Mouse (Mus musculus): ENCODE measurements around the gene Ttll10. TPM values are rescaled to one million over a fixed set of nuclear protein-coding genes. Genes with fewer than 3 reads are reported as not detected.

Ttll10 gene
- polyA plus RNA-seq, 1 experiment = 3.5 TPM

- DNase-seq = no peak
- H3K4me1 ChIP-seq (replicated peaks; ENCODE audit: control insufficient read depth, insufficient read depth, low read length) = no peaks in the 10 kb centered on the region
- H3K4me3 ChIP-seq (ENCODE audit: control insufficient read depth, insufficient read depth, low read length) = no peak overlapping the region
- WGBS = 27% methylated on average over 3 of the region's 3 CpGs
- H3K27ac ChIP-seq (ENCODE audit: control insufficient read depth, insufficient read depth, low read length) = no peak overlapping the region
- H3K36me3 ChIP-seq (ENCODE audit: control insufficient read depth, insufficient read depth, low read length) = peaks cover 85% of the 10 kb centered on the region
- TF ChIP-seq CTCF (IDR thresholded peaks at IDR 0.05; ENCODE audit: borderline replicate concordance, control insufficient read depth, extremely low read depth, insufficient read depth, low read length, poor library complexity) = no peak
- no peak for TF ChIP-seq POLR2A (IDR thresholded peaks at IDR 0.05; ENCODE audit: control insufficient read depth, extremely low read depth, insufficient read depth, low read length, poor library complexity)
- H3K27me3 ChIP-seq (ENCODE audit: control insufficient read depth, insufficient read depth, low read length) = no peaks in the 10 kb centered on the region
These were observed 55.1 kb downstream of the Ttll10 start for GRCm38 (mm10) chr4:156004109-156004508.

GRCm38 (mm10) chr4:155993606-155994005 is 65.6 kb downstream of the Ttll10 start:
- peak overlapping the region; percentile 66 for H3K27ac ChIP-seq (ENCODE audit: control insufficient read depth, insufficient read depth, low read length)

GRCm38 (mm10) chr4:155992906-155993547 is 66.2 kb downstream of the Ttll10 start:
- peak; percentile 96 for DNase-seq
- Histone ChIP-seq H3K4me3 (ENCODE audit: control insufficient read depth, insufficient read depth, low read length) (peak overlapping the region; percentile 61), H3K27ac (ENCODE audit: control insufficient read depth, insufficient read depth, low read length) (peak overlapping the region; percentile 67), H3K4me1 (replicated peaks; ENCODE audit: control insufficient read depth, insufficient read depth, low read length) (peaks cover 12% of the 10 kb centered on the region), H3K27me3 (ENCODE audit: control insufficient read depth, insufficient read depth, low read length) (no peaks in the 10 kb centered on the region), H3K36me3 (ENCODE audit: control insufficient read depth, insufficient read depth, low read length) (peaks cover 16% of the 10 kb centered on the region)
- WGBS = under 1% methylated on average over 70 of the region's 70 CpGs
- TF ChIP-seq CTCF (IDR thresholded peaks at IDR 0.05; ENCODE audit: borderline replicate concordance, control insufficient read depth, extremely low read depth, insufficient read depth, low read length, poor library complexity) (no peak), POLR2A (IDR thresholded peaks at IDR 0.05; ENCODE audit: control insufficient read depth, extremely low read depth, insufficient read depth, low read length, poor library complexity) (0 out of 2 replicates have a peak, but pooled peaks have one; percentile 13)

More at GRCm38 (mm10) chr4:155993606-155994005, 65.6 kb downstream of the Ttll10 start:
- Histone ChIP-seq H3K4me1 (replicated peaks; ENCODE audit: control insufficient read depth, insufficient read depth, low read length) (peaks cover 12% of the 10 kb centered on the region), H3K27me3 (ENCODE audit: control insufficient read depth, insufficient read depth, low read length) (no peaks in the 10 kb centered on the region), H3K4me3 (ENCODE audit: control insufficient read depth, insufficient read depth, low read length) (peak overlapping the region; percentile 61), H3K36me3 (ENCODE audit: control insufficient read depth, insufficient read depth, low read length) (peaks cover 19% of the 10 kb centered on the region)
- no peak for DNase-seq
- 3% methylated on average over 15 of the region's 15 CpGs for WGBS
- TF ChIP-seq CTCF (IDR thresholded peaks at IDR 0.05; ENCODE audit: borderline replicate concordance, control insufficient read depth, extremely low read depth, insufficient read depth, low read length, poor library complexity) (no peak), POLR2A (IDR thresholded peaks at IDR 0.05; ENCODE audit: control insufficient read depth, extremely low read depth, insufficient read depth, low read length, poor library complexity) (no peak)

GRCm38 (mm10) chr4:155992241-155992905 is 66.8 kb downstream of the Ttll10 start, which contains the start of the genes B3galt6 and Sdf4:
Gene B3galt6 (minus strand): TSS chr4:155992649.
Gene Sdf4 (plus strand): TSS chr4:155992872.
- Histone ChIP-seq H3K36me3 (ENCODE audit: control insufficient read depth, insufficient read depth, low read length) (peaks cover 10% of the 10 kb centered on the region), H3K27me3 (ENCODE audit: control insufficient read depth, insufficient read depth, low read length) (no peaks in the 10 kb centered on the region), H3K27ac (ENCODE audit: control insufficient read depth, insufficient read depth, low read length) (peak within 1 kb of the TSS; percentile 67), H3K4me3 (ENCODE audit: control insufficient read depth, insufficient read depth, low read length) (peak within 1 kb of the TSS; percentile 63), H3K4me1 (replicated peaks; ENCODE audit: control insufficient read depth, insufficient read depth, low read length) (peaks cover 12% of the 10 kb centered on the region)
- WGBS = under 1% methylated on average over 99 of the region's 99 CpGs
- DNase-seq = peak; percentile 84
- TF ChIP-seq POLR2A (IDR thresholded peaks at IDR 0.05; ENCODE audit: control insufficient read depth, extremely low read depth, insufficient read depth, low read length, poor library complexity) (peak; percentile 54; the same call in 1 of the 2 replicates), CTCF (IDR thresholded peaks at IDR 0.05; ENCODE audit: borderline replicate concordance, control insufficient read depth, extremely low read depth, insufficient read depth, low read length, poor library complexity) (peak; percentile 99)

GRCm38 (mm10) chr4:155991908-155992230 is 67.3 kb downstream of the Ttll10 start:
- peak overlapping the region; percentile 63 for H3K4me3 ChIP-seq (ENCODE audit: control insufficient read depth, insufficient read depth, low read length)
- peaks cover 7% of the 10 kb centered on the region for H3K36me3 ChIP-seq (ENCODE audit: control insufficient read depth, insufficient read depth, low read length)
- peaks cover 12% of the 10 kb centered on the region for H3K4me1 ChIP-seq (replicated peaks; ENCODE audit: control insufficient read depth, insufficient read depth, low read length)
- 13% methylated on average over 37 of the region's 37 CpGs for WGBS
- DNase-seq = no peak
- H3K27ac ChIP-seq (ENCODE audit: control insufficient read depth, insufficient read depth, low read length) = no peak overlapping the region
- H3K27me3 ChIP-seq (ENCODE audit: control insufficient read depth, insufficient read depth, low read length) = no peaks in the 10 kb centered on the region
- no peak for TF ChIP-seq POLR2A (IDR thresholded peaks at IDR 0.05; ENCODE audit: control insufficient read depth, extremely low read depth, insufficient read depth, low read length, poor library complexity)
- no peak for TF ChIP-seq CTCF (IDR thresholded peaks at IDR 0.05; ENCODE audit: borderline replicate concordance, control insufficient read depth, extremely low read depth, insufficient read depth, low read length, poor library complexity)

- DNase-seq = peak; percentile 16
- H3K36me3 ChIP-seq (ENCODE audit: control insufficient read depth, insufficient read depth, low read length) = 0 out of 2 replicates have a peak, but pooled peaks cover 3% of the 10 kb centered on the region
- H3K4me3 ChIP-seq (ENCODE audit: control insufficient read depth, insufficient read depth, low read length) = peak overlapping the region; percentile 63
- WGBS = 72% methylated on average over 22 of the region's 22 CpGs
- TF ChIP-seq POLR2A (IDR thresholded peaks at IDR 0.05; ENCODE audit: control insufficient read depth, extremely low read depth, insufficient read depth, low read length, poor library complexity) = no peak
- no peak for TF ChIP-seq CTCF (IDR thresholded peaks at IDR 0.05; ENCODE audit: borderline replicate concordance, control insufficient read depth, extremely low read depth, insufficient read depth, low read length, poor library complexity)
- no peaks in the 10 kb centered on the region for H3K27me3 ChIP-seq (ENCODE audit: control insufficient read depth, insufficient read depth, low read length)
- no peak overlapping the region for H3K27ac ChIP-seq (ENCODE audit: control insufficient read depth, insufficient read depth, low read length)
- H3K4me1 ChIP-seq (replicated peaks; ENCODE audit: control insufficient read depth, insufficient read depth, low read length) = peaks cover 12% of the 10 kb centered on the region
These were observed 67.9 kb downstream of the Ttll10 start for GRCm38 (mm10) chr4:155991211-155991907.

Other genes starting within 250 kb of the Ttll10 start
- 131 and 145 TPM in 2 replicates for gene Ccnl2, start 246.9 kb downstream of the Ttll10 start, polyA plus RNA-seq (2012; rRNA removed)
- gene Aurkaip1, start 228.1 kb downstream of the Ttll10 start, polyA plus RNA-seq (2012; rRNA removed) = 230 and 238 TPM in 2 replicates
- gene Mxra8, start 219.7 kb downstream of the Ttll10 start, polyA plus RNA-seq (2012; rRNA removed) = 30.7 and 43.4 TPM in 2 replicates
- gene Dvl1, start 212.0 kb downstream of the Ttll10 start, polyA plus RNA-seq (2012; rRNA removed) = 152 and 184 TPM in 2 replicates
- 2.7 and 3.0 TPM in 2 replicates for gene Tas1r3, start 196.1 kb downstream of the Ttll10 start, polyA plus RNA-seq (2012; rRNA removed)
- gene Cptp, start 190.0 kb downstream of the Ttll10 start, polyA plus RNA-seq (2012; rRNA removed) = 31.9 and 32.2 TPM in 2 replicates
- 107 and 108 TPM in 2 replicates for gene Ints11, start 189.9 kb downstream of the Ttll10 start, polyA plus RNA-seq (2012; rRNA removed)
- 83.2 and 91.1 TPM in 2 replicates for gene Pusl1, start 167.6 kb downstream of the Ttll10 start, polyA plus RNA-seq (2012; rRNA removed)
- 77.6 and 86.1 TPM in 2 replicates for gene Acap3, start 167.6 kb downstream of the Ttll10 start, polyA plus RNA-seq (2012; rRNA removed)
- gene Ube2j2, start 115.6 kb downstream of the Ttll10 start, polyA plus RNA-seq (2012; rRNA removed) = 122 and 147 TPM in 2 replicates
- 19.3 and 21.6 TPM in 2 replicates for gene C1qtnf12, start 97.1 kb downstream of the Ttll10 start, polyA plus RNA-seq (2012; rRNA removed)
- 9.5 and 10.8 TPM in 2 replicates for gene B3galt6, start 66.8 kb downstream of the Ttll10 start, polyA plus RNA-seq (2012; rRNA removed)
- 65.6 and 68.4 TPM in 2 replicates for gene Sdf4, start 66.5 kb downstream of the Ttll10 start, polyA plus RNA-seq (2012; rRNA removed)
- 68.9 and 81.3 TPM in 2 replicates for gene Tnfrsf4, start 45.6 kb downstream of the Ttll10 start, polyA plus RNA-seq (2012; rRNA removed)
- 82.1 and 85.2 TPM in 2 replicates for gene Tnfrsf18, start 33.2 kb downstream of the Ttll10 start, polyA plus RNA-seq (2012; rRNA removed)
- gene 9430015G10Rik, start 50.6 kb upstream of the Ttll10 start, polyA plus RNA-seq (2012; rRNA removed) = 89.1 and 93.3 TPM in 2 replicates
- gene Rnf223, start 71.1 kb upstream of the Ttll10 start, polyA plus RNA-seq (2012; rRNA removed) = 2.9 and 3.5 TPM in 2 replicates
- 40.3 and 48.7 TPM in 2 replicates for gene Agrn, start 138.1 kb upstream of the Ttll10 start, polyA plus RNA-seq (2012; rRNA removed)
- 40.6 and 51.1 TPM in 2 replicates for gene Isg15, start 141.4 kb upstream of the Ttll10 start, polyA plus RNA-seq (2012; rRNA removed)
- gene AW011738, start 143.9 kb upstream of the Ttll10 start, polyA plus RNA-seq (2012; rRNA removed) = 10.0 and 10.8 TPM in 2 replicates
- 2.0 and 9.5 TPM in 2 replicates for gene Perm1, start 156.5 kb upstream of the Ttll10 start, polyA plus RNA-seq (2012; rRNA removed)
- 141 and 145 TPM in 2 replicates for gene Plekhn1, start 175.4 kb upstream of the Ttll10 start, polyA plus RNA-seq (2012; rRNA removed)
- 154 and 158 TPM in 2 replicates for gene Noc2l, start 176.6 kb upstream of the Ttll10 start, polyA plus RNA-seq (2012; rRNA removed)
- 1.6 TPM in 2 replicates for gene Samd11, start 196.2 kb upstream of the Ttll10 start, polyA plus RNA-seq (2012; rRNA removed)

Measured in thymus, adult 2 months (tissue).